Mouse (Mus musculus) layer of hippocampus, adult 9-10 months (tissue): ENCODE data around the gene Fat3.

ENCODE experiments used
- DNase-seq: peaks from one replicate; pipeline ENCODE4 v3.0.0; 2022; ENCODE audit warnings: low spot score

Gene Fat3

GRCm38 (mm10) chr9:16256577-16257207, 244.4 kb downstream of the Fat3 start:
- no peak for DNase-seq

- DNase-seq = no peak
These were observed 254.3 kb downstream of the Fat3 start for GRCm38 (mm10) chr9:16246741-16247140.

- no peak for DNase-seq
These were observed 269.5 kb downstream of the Fat3 start for GRCm38 (mm10) chr9:16231575-16231974.

GRCm38 (mm10) chr9:16228919-16229318, 272.2 kb downstream of the Fat3 start:
- DNase-seq = no peak

- no peak for DNase-seq
These were observed 273.7 kb downstream of the Fat3 start for GRCm38 (mm10) chr9:16227398-16227797.

GRCm38 (mm10) chr9:16226545-16226944, 274.5 kb downstream of the Fat3 start:
- DNase-seq = no peak

GRCm38 (mm10) chr9:16221885-16222284, 279.2 kb downstream of the Fat3 start:
- DNase-seq = no peak

GRCm38 (mm10) chr9:16216235-16216634, 284.9 kb downstream of the Fat3 start:
- no peak for DNase-seq

GRCm38 (mm10) chr9:16214731-16215681, 286.1 kb downstream of the Fat3 start:
- peak; percentile 50 for DNase-seq

GRCm38 (mm10) chr9:16213324-16213723, 287.8 kb downstream of the Fat3 start:
- no peak for DNase-seq

GRCm38 (mm10) chr9:16212628-16213027, 288.5 kb downstream of the Fat3 start:
- no peak for DNase-seq

GRCm38 (mm10) chr9:16212163-16212562, 288.9 kb downstream of the Fat3 start:
- DNase-seq = no peak

- no peak for DNase-seq
These were observed 289.6 kb downstream of the Fat3 start for GRCm38 (mm10) chr9:16211468-16211867.

- no peak for DNase-seq
These were observed 298.8 kb downstream of the Fat3 start for GRCm38 (mm10) chr9:16202296-16202695.

GRCm38 (mm10) chr9:16200948-16201347, 300.1 kb downstream of the Fat3 start:
- DNase-seq = no peak

GRCm38 (mm10) chr9:16186461-16186860, 314.6 kb downstream of the Fat3 start:
- DNase-seq = no peak

GRCm38 (mm10) chr9:16169238-16169637, 331.8 kb downstream of the Fat3 start:
- DNase-seq = no peak

GRCm38 (mm10) chr9:16168051-16168450, 333.0 kb downstream of the Fat3 start:
- DNase-seq = no peak

GRCm38 (mm10) chr9:16159366-16159765, 341.7 kb downstream of the Fat3 start:
- DNase-seq = no peak

GRCm38 (mm10) chr9:16153580-16153930, 347.5 kb downstream of the Fat3 start:
- DNase-seq = no peak

- DNase-seq = no peak
These were observed 348.1 kb downstream of the Fat3 start for GRCm38 (mm10) chr9:16152756-16153579.

GRCm38 (mm10) chr9:16150046-16150445, 351.0 kb downstream of the Fat3 start:
- DNase-seq = no peak
